Mouse (Mus musculus): Measurements from ENCODE around the gene Nkx2-1.
"Not testable (repeated sequence)": the region's sequence is repeated elsewhere in the genome, so short reads cannot be mapped to it uniquely, and the experiment has no call there.

The Nkx2-1 gene

DNA sequence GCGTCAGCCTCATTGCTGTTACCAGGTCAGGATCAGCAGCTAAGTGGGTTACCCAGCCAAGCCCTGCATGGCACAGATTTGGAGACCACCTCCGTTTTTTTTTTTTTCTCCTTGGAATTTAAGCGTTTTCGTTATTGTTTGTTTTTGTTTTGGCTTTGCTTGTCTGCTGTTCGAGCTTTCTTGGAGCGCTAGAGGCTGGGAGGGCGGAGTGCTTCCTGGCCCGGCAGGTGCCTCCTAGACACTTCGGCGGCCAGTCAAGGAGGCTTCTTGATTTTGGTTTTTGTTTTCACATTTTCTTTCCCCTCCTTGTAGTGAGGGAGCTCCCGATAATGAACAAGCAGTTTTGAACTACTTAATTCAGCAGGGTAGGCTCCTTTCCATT is at the start of gene Nkx2-1:
Gene Nkx2-1 (minus strand): TSS at position 25 of the 382 bp plus-strand sequence.
- no peak for DNase-seq (ENCODE audit: low read depth, low spot score)

DNA sequence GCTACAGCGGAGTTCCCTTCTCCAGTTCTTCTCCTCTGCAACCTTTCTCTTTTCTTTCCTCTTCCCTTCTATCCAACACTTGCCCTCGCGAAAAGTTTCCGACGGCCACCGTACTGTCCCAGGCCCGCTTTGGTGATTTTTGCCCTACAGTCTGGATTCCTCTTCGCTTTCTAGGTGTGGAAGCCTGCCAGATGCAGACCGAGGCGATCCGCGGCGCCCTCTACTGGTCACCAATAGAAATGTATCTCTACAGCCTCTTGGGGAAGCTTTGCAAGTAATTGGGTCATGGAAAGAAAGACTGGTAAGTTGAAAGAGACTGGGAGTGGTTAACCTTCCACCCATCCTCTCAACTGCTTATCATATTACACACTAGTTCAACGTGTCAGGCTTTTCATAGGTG is 4.4 kb upstream of the Nkx2-1 start:
- no peak for DNase-seq (ENCODE audit: low read depth, low spot score)

DNA sequence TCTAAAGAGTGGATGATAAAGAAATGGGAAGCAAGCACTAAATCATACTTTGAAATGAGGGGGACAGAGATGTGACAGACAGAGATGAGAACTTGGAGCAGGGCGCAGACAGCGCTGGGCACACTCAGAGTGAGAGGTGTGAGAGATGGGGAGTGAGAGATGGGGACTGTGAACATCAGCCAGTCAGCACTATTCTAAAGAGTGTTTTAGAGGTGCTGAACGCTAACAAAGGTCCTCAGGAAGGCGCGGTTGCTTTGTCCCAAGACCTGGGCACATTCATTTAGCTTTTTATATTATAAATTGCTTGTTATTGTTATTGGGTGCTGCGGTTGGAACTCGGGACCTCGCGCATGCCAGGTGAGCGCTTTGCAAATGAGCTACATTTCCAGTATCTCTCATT is 3.9 kb upstream of the Nkx2-1 start:
- no peak for DNase-seq (ENCODE audit: low read depth, low spot score)

DNA sequence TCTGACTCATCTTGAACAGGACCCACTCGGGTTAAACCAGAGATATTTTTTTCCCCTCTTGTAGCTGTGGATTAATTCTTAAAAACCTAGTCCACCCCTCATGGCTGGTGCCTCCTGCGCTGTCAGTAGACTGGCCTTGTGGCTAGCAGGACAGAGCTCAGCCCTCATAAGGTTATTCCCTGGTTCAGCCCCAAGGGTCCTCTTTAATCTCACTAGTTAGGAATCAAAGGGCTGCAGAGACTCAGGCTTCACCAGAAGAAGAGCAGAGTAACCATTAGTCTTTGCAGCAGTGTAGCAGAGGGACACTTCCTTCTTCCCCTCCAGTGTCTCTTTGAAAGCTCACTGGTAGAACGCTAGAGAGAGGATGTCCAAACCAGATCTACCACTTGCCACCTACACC is 1.9 kb upstream of the Nkx2-1 start:
- DNase-seq (ENCODE audit: low read depth, low spot score), result no peak

DNA sequence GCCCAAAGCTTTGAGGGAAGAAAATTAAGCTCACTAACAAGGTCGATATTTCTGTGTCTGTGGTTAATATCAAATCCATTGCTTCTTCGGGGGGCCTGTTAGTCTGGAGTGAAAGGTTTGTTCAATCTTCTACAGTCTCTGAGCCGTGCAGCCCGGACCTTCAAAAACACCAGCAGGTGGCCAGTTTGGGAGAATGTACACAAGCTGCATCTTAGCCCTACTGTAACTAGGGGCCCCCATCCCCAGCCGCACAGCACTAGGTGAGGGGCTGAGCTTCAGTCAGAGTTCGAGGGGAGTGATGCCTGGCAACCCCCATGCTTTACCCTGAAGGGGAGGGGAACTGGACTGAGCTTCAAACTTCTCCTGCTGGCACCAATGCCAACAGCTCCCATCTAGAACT is 1.2 kb upstream of the Nkx2-1 start:
- no peak for DNase-seq (ENCODE audit: low read depth, low spot score)

DNA sequence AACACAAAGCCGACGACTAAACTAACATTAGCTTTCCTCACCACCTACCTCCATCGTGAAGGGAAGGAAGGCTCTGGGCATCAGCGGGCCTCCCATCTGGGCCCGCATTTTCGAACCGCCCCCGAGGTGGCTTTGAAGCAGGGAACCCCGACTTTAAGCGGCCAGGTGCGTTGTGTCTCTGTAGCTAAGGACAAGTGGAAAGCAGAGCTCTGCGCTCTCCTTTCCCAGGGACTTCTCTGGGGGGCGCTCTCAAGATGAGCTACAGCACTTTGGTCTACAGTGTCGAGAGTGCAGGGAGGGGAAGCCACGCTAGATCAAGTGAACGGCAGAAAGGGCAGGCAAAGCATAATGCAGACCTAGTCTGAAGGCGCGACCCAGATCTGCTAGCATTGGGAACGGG is 634 bp upstream of the Nkx2-1 start:
- DNase-seq (ENCODE audit: low read depth, low spot score), result no peak

DNA sequence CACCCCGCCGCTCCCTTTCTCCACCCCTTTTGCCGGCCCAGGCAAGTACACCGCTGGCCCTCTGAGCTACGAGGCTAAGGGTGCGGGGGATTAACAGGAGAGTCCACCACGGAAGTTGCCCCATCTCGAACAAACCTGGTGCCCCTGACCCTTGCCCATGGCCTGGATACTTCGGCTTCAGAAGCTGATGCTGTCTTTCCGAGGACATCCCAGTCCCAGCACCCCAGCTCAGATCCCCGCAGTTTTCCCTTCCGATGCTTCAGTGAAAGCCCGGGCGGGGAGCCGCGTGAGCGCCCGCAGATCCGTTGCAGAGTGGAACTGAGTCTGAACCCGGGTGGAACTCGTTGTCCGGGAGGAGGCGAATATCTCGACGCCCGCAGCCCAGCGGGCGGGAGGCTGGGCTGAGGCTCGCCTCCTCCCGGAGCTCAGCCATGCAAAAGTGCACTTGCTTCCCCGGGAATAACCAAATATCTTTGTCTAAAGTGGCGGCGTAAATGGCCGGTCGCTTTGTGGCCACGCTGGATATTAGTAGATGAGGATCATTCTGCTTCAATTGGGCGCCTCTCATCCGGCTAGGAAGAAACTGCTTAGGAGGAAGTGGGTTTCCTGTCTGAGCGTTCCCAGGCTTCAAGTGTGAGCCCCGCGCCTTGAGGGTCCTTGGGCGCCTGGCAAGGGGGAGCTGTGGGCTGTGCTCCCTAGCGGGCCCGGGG is 379 bp downstream of the Nkx2-1 start:
- no peak for DNase-seq (ENCODE audit: low read depth, low spot score)

DNA sequence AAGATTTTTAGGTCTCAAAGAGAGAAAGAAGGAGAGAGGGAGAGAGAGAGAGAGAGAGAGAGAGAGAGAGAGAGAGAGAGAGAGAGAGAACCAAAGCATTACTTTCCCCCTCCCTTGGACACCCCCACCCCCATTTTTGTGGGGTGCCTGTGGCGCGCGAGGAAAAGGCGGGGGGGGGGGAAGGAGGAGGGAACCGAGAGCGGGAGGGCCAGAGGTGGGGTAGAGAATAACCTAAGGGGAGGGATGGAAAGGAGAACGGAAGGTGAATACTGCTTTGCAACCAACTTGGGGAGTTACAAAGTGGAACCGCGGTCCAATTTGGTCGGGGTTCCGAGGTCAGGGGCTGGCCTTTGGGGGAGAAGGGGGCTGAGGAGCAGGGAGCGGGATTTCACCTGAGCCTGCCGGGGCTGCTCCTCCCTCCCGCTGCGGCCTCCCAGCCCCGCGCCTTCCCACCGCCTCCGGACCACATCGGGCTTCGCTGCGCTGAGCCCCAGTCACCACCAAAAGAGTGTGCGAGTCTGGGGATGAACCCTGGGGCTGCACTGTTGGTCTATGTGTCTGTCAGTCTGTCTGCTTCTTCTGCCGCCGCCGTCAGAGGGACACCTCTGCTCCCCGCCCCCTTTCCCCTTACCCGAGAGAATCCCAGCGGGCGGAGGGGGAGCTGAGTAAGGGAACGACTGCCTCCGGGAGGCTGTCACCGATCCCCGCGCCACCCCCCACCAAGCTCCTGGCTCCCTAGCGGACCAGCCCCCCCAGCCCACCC is 1.1 kb downstream of the Nkx2-1 start:
- DNase-seq (ENCODE audit: low read depth, low spot score), result no peak

DNA sequence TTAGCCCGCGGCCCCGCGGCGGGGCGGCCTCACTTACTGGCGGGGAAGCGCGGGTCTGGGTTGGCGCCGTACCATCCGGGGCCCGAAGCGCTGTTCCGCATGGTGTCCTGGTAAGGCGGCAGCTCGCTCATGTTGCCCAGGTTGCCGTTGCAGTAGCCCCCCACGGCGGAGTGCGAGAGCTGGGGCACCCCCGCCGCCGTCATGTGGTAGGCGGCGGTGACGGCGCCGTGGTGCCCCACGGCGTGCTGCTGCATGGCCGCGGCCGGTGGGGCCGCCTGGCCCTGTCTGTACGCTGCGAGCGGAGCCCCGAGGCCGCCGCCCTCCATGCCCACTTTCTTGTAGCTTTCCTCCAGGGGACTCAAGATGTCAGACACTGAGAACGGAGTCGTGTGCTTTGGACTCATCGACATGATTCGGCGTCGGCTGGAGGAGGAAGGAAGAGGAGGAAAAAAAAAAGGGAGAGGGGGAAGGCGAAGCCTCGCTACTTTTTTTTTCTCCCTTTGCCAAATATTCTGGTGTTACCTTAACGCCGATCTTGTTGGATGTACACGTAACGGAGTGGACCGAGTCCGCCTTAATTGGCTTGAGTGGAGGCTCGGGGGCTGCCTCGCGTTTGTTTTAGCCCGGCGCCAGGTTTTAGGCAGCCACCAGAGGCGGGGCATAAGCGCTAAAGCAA is 1.9 kb downstream of the Nkx2-1 start:
- DNase-seq (ENCODE audit: low read depth, low spot score), result no peak

DNA sequence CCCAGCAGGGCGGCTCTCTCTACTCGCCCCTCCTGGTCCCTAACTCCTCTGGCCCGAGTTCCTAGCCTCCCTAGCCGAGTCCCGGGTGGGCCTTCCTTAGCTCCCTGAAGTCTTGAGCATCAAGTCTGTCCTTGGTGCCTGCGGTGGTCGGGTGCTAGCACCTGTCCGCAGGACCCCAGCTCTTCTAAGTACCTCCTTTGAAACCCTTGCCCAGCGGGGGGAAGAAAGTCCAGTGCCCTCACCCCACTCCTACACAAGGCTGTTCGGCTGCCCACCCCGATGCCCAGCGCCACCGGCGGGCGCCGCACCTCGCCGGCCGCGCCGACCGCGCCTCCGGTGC is 2.4 kb downstream of the Nkx2-1 start:
- DNase-seq (ENCODE audit: low read depth, low spot score), result no peak

DNA sequence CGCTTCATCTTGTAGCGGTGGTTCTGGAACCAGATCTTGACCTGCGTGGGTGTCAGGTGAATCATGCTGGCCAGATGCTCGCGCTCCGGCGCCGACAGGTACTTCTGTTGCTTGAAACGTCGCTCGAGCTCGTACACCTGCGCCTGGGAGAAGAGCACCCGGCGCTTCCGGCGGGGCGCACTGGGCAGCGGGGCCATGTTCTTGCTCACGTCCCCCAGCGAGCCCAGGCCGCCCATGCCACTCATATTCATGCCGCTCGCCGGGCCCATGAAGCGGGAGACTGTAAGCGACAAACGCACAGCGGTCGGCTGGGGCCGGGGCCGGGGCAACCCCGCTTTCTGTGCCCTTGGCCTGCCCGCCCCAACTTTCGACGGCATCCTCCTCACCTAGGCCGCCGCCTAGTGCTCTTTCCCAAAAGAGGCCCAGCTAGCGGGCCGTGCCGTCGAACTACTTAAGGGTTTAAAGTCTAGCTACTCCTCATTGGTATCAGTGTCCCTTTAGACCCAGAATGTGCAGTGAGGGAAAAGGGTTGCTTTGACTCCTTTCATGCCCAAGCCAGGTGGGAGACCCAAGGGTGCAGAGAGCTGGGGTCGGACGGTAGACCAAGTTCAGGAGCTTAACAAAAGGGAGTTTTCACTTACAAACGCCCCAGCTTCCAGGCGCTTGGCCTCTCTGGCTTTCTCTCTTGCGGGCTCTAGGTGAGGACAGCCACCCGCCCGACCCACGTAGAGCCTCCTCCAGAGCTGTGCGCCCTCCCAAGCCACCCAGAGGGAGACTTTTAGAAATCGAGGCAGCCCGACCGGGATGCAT is 3.0 kb downstream of the Nkx2-1 start:
- DNase-seq (ENCODE audit: low read depth, low spot score), result no peak

DNA sequence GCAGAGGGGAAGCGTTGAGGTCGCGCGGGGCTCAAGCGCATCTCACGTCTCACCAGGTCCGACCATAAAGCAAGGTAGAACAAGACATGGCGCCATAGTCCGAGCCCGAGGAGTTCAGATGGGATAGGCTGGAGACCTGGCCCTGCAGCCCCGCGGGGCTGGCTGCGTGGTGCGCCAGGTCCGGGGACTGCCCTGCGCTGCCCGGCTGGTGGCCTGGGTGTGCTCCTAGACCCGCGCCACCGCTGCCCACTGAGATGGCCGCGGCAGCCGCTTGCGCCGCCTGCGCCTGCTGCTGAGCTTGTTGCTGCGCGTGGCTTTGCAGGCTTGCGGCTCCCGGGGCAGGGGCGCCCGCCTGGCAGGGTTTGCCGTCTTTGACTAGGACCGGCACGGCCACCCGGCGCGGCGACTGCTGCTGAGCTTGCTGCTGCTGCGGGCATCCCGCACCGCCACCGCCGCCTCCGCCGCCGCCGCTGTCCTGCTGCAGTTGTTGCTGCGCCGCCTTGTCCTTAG is 3.7 kb downstream of the Nkx2-1 start:
- DNase-seq (ENCODE audit: low read depth, low spot score), result no peak

DNA sequence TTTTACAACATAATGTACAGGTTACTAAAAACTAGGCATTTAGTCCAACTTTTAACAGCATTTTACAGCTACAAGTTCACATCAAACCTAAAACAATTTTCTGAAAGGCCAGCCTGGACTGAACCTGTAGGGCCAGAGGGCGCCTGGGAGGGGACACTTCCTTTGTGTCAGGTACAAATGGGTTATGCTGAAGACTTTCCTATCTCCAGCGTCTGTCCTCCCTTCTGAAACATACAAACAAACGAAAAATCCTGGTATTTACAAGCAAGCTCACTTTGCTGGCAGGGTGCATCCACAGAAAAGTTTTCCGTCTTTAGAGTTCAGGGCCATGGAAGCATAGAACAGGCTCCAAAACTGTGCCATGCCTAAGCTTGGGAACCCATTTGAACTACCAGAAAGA is 4.6 kb downstream of the Nkx2-1 start:
- DNase-seq (ENCODE audit: low read depth, low spot score), result no peak

DNA sequence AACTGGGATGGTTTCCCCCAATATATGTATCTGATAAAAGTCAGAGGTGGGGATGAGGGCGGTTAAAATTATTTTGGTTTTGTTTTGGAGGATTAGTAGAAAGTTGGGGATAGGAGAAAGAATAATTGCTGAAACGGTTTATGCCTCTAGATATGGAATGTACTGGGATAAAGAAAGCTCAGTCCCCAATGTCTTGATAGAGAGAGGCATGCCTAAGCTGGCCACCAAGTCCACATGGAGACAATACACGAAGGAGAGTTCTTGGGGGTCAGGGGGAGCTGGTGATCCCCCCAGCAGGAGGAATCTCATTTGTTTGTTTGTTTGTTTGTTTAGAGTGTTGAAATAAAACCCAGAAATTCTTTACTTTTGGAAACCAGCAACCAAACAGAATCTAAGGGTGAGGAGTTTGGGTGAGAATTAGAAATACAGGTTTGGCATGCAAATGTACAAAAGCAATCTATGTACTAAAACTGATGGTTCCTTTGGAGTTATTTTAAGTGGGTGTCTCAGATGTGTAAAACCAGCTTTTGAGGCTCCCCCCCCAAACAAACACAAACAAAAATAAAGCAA is 5.6 kb downstream of the Nkx2-1 start:
- DNase-seq (ENCODE audit: low read depth, low spot score), result no peak

DNA sequence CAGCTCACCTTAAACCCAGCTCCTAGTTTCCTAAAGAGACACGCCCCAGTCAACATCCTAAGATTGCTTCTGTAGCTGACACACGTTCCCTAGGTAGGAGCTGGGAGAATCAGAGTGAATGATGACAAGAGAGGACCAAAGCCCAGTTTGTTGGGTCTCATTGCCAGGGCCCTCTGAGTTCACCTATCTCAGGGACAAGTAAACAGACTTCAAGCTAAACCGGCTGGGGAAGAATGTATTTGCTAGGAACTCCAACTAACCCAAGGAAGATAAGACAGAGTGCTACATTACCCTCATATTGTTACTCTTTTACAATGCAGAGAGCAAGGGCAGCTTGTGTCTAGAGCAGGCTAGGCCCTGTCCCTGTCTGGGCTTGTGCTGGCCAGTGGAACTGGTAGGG is 6.8 kb downstream of the Nkx2-1 start:
- DNase-seq (ENCODE audit: low read depth, low spot score), result no peak

DNA sequence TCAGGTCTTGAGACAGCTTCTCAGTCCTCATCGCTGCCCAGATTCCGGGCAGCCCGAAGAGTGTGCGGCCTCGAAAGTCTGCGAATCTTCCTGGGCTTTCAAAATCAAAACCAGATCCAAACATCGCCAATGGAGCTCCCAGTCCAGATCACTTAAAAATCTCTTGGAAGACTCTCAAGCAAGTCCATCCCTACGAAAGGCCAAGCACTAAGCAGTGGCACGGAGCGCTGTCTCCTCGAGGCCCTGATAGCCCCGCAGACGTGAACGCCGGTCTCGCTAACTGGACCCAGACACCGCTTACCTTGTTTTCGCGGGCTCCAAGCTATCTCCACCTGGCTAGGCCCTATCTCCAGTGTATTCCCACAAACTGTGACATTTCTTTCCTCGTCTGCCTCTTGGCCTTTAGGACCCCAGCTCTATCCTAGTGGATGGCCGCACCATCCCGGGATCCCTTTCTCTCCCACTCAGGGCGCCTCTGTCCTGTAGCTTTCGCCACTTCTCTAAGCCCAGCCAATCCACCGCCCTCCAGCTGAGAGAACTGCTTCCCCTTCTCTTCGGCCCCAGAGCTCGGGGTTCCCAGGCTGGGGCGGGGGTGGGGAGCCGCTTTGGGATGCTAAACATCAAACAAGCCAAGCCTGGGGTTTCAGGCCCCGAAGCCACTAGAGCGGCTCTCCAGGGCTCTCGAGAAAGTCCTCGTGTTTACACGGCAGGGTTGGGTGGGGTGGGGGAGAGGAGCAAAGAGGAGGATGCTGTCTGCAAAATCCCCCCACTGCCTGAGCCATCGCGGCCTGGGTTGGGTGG is 7.6 kb downstream of the Nkx2-1 start:
- no peak for DNase-seq (ENCODE audit: low read depth, low spot score)

DNA sequence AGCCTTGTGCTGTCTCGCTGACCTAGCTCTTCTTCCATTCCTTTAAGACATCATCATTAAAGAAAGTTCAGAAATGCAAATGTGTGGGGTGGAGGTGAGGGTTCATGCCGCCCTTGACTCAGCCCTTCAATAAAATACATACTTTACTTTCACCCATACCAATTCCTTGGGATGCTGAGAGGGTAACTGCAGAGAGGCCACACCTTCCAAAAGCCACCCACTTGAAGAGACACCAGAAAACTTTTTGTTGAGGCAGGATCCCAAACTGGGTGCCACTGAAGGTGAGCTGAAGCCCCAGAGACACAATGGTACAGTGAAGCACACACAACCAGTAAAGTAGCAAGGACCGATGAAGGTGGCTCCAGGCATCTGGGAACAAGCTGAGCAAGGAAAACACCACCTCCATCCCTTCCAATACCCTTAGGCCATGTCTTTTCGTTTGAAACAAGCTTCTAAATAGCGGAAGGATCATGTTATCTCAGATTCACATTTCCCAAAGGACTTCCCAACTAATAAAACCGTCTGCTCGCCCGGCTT is 8.6 kb downstream of the Nkx2-1 start:
- DNase-seq (ENCODE audit: low read depth, low spot score), result no peak

DNA sequence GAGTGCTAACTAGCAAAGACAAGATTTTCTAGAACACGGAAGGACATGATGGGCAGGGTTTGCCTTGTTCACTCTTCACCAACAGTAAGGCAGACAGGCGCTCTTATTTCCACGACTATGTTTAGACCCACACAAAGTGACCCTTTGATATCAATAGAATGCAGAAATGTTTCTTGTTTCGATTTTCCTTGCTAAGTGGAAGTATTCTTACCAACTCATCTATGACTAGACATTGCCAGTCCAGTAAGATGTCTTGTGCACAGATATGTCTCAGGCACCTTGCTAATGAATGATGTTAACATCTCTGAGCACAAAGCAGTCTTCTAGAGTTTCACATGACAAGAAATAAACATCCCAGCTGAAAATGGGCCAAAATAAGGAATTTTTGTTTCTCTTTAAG is 9.6 kb downstream of the Nkx2-1 start:
- DNase-seq (ENCODE audit: low read depth, low spot score), result no peak

DNA sequence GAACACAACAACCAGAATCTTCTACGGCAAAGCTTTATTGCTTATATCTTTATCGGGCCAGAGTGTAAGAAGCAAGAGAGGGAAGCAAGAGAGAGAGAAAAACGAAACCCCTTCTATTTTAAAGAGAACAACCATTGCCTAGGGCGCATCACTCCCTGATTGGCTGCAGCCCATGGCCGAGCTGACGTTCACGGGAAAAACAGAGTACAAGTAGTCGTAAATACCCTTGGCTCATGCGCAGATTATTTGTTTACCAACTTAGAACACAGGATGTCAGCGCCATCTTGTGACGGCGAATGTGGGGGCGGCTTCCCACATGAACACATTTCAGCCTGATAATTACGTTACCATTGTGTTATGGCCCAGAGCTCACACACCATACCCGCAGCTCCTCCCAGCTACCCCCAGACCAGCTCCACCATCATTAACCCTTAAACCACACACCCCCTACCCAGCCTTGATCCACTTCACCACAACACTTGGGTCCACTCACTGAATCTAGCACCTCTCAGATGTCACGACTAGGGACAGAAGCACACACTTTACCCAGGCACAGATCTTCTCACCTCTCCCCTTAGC is 11.4 kb downstream of the Nkx2-1 start:
- not testable (repeated sequence) for DNase-seq (ENCODE audit: low read depth, low spot score)

DNA sequence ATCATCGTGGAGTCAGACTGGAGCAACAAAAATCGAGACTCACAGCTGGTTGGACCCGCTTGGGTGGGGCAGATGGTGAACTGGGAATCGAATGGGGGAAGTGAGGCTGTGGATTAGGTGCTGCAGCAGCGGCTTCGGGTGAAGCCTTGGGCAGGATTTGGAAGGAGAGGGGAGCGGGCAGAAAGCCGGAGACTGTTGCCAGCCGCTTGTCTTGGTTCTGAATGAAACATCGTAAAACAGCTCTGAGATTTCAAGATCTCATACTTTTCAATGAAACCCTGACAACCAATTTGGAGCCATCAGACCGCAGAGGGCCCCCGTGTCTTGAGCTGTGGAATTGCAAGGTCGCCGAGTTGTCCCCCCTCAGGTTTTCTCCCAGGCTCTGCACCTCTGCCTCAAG is 12.5 kb downstream of the Nkx2-1 start:
- DNase-seq (ENCODE audit: low read depth, low spot score), result no peak

All from brain, embryonic 18.5 days (tissue).